Mouse (Mus musculus) embryonic facial prominence, embryonic 11.5 days (tissue): ENCODE results near the gene Ccdc184. TPM values are rescaled to one million over a fixed set of nuclear protein-coding genes. Genes with fewer than 3 reads are reported as not detected.

ENCODE experiments used
- ATAC-seq: fragments of 200-750 bp; cut with Nextera tagmentation; replicated peaks from 2 replicates; pipeline ENCODE4 v1.8.0; 2017; ENCODE audit warnings: low read depth; ENCODE audit not compliant: insufficient number of reproducible peaks, low FRiP score, low TSS enrichment
- DNase-seq: peaks from one replicate; pipeline ENCODE4 v3.0.0-alpha.2; 2015; ENCODE audit warnings: low spot score
- H3K27ac ChIP-seq: fragments of 300-500 bp; sonication (generic); replicated peaks from 2 replicates; pipeline ENCODE4 v1.5.1; 2014; ENCODE audit warnings: mild to moderate bottlenecking, low read depth, low read length, control low read depth
- H3K27me3 ChIP-seq: fragments of 300-500 bp; sonication (generic); 2 replicates; pipeline ENCODE4 v1.6.1; 2014; ENCODE audit warnings: mild to moderate bottlenecking, low read length, moderate library complexity, mixed read lengths; ENCODE audit not compliant: control insufficient read depth, insufficient read depth
- H3K36me3 ChIP-seq: fragments of 300-500 bp; sonication (generic); replicated peaks from 2 replicates; pipeline ENCODE4 v1.6.1; 2014; ENCODE audit warnings: low read depth, mild to moderate bottlenecking, low read length, moderate library complexity, mixed read lengths; ENCODE audit not compliant: control insufficient read depth, insufficient read depth
- H3K4me1 ChIP-seq: fragments of 300-500 bp; sonication (generic); 2 replicates; pipeline ENCODE4 v1.6.1; 2014; ENCODE audit warnings: low read length, mixed read lengths; ENCODE audit not compliant: control insufficient read depth, insufficient read depth
- H3K4me2 ChIP-seq: fragments of 300-500 bp; sonication (generic); 2 replicates; pipeline ENCODE4 v1.6.1; 2014; ENCODE audit warnings: low read depth, mild to moderate bottlenecking, control low read depth, low read length, moderate library complexity
- H3K4me3 ChIP-seq: fragments of 300-500 bp; sonication (generic); 2 replicates; pipeline ENCODE4 v1.5.1; 2014; ENCODE audit warnings: low read depth, low read length, control low read depth
- H3K9ac ChIP-seq: fragments of 300-500 bp; sonication (generic); replicated peaks from 2 replicates; pipeline ENCODE4 v1.6.1; 2014; ENCODE audit warnings: mild to moderate bottlenecking, control low read depth, low read length
- H3K9me3 ChIP-seq: fragments of 300-500 bp; sonication (generic); replicated peaks from 2 replicates; pipeline ENCODE4 v1.6.1; 2016; ENCODE audit warnings: mild to moderate bottlenecking, low read length, inconsistent platforms, mixed read lengths; ENCODE audit not compliant: control insufficient read depth
- WGBS: fragments of 180-500 bp; shearing (Covaris S2); extraction: QIAGEN DNeasy Blood & Tissue Kit; methylation state at CpG from one replicate; pipeline ENCODE4 v1.1.7; 2014; 5-methylcytosine and 5-hydroxymethylcytosine counted together
- polyA plus RNA-seq: library from polyadenylated mRNA; unstranded; fragments of >200 nt; fragmentation: Nextera tagmentation; extraction: Ambion mirVana; gene quantifications from 2 replicates; pipeline ENCODE4 v1.2.1, GENCODE M21; 2014

Ccdc184 gene
- polyA plus RNA-seq, 1 experiment from 2014 or later, result 2.5 TPM

DNA sequence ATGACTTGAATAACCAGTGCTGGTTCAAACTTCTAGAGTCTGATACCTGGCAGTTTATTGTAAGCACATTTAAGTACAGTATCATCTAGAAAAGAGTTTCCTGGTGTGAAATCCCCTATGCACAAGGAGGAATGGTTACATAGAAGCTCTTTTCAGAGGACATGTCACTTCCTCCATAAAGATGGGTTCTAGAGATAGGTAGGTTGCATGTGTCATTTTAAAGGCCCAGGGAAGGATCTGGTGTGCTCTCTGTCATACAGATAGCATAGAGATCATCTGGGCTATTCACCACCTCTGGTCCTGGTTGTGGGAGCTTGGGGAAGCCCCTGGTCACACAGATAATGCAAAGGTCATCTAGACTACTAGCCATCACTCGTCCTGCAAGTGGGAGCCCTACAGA, 9.7 kb upstream of the Ccdc184 start:
- no peaks in the 10 kb centered on the region for H3K4me1 ChIP-seq
- WGBS, result 94% methylated on average over 1 of the region's 1 CpGs
- DNase-seq (no peak), ATAC-seq (no peak)
- H3K4me3 ChIP-seq, result no peak overlapping the region
- no peaks in the 10 kb centered on the region for H3K27me3 ChIP-seq
- H3K9ac ChIP-seq, result no peak overlapping the region
- no peaks in the 10 kb centered on the region for H3K36me3 ChIP-seq
- H3K4me2 ChIP-seq, result no peak overlapping the region
- no peaks in the 10 kb centered on the region for H3K9me3 ChIP-seq
- no peak overlapping the region for H3K27ac ChIP-seq

DNA sequence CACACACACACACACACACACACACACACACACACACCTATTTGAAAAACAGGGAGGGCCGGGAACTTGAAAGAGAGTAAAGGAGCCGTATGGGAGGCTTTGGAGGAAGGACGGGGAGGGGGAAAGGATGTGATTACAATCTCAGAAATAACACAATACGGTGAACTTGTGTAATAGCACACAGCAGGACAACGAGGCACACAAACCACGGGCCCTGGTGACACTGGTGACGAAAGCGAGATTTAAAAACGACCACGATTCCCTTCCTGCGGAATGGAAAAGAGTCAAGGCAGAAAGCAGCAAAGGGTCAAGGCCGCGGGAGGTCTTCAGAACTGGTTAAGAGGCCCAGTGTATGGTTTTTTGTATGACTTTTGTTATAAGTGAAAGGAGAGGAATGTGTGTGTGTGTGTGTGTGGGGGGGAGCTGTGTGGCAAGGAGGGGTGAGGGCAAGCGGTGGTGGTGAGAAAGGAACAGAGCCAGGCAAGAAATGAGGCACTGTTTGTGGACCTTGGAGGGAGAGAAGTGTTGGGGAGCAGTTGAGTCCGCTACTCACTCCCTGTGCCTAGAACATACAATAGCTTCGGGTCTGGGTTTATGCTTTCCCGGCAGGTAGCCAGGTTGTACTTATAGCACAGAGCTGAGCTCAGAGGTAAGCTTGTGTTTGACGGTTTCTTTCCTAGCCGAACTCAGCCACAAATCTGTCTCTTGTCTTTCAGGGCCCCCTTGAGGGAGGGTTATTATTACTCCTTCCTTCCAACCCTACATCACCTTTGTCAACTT, 5.7 kb upstream of the Ccdc184 start:
- H3K4me1 ChIP-seq, result no peaks in the 10 kb centered on the region
- H3K4me2 ChIP-seq, result no peak overlapping the region
- DNase-seq, result no peak
- ATAC-seq, result no peak
- WGBS, result 66% methylated on average over 19 of the region's 19 CpGs
- H3K36me3 ChIP-seq, result no peaks in the 10 kb centered on the region
- no peak overlapping the region for H3K9ac ChIP-seq
- H3K9me3 ChIP-seq, result no peaks in the 10 kb centered on the region
- no peak overlapping the region for H3K27ac ChIP-seq
- peaks cover under 1% of the 10 kb centered on the region; the same call in 1 of the 2 replicates for H3K27me3 ChIP-seq
- no peak overlapping the region for H3K4me3 ChIP-seq

GRCm38 (mm10) chr15:98162561-98162960, 4.4 kb upstream of the Ccdc184 start:
- H3K9me3 ChIP-seq, result no peaks in the 10 kb centered on the region
- H3K9ac ChIP-seq, result no peak overlapping the region
- H3K27ac ChIP-seq, result no peak overlapping the region
- H3K27me3 ChIP-seq, result peaks cover 7% of the 10 kb centered on the region
- H3K4me2 ChIP-seq, result no peak overlapping the region
- no peak for DNase-seq
- 78% methylated on average over 4 of the region's 4 CpGs for WGBS
- H3K4me1 ChIP-seq, result no peaks in the 10 kb centered on the region
- ATAC-seq, result no peak
- no peak overlapping the region for H3K4me3 ChIP-seq
- no peaks in the 10 kb centered on the region for H3K36me3 ChIP-seq

GRCm38 (mm10) chr15:98165525-98165924, 1.4 kb upstream of the Ccdc184 start, which contains the start of gene Asb8:
TSS of gene Asb8 (minus strand) at chr15:98165625.
- Histone ChIP-seq H3K4me3 (no peak within 1 kb of the TSS), H3K27ac (no peak within 1 kb of the TSS), H3K9me3 (no peaks in the 10 kb centered on the region), H3K4me1 (peaks cover 4% of the 10 kb centered on the region), H3K4me2 (no peak within 1 kb of the TSS), H3K36me3 (no peaks in the 10 kb centered on the region), H3K9ac (no peak within 1 kb of the TSS), H3K27me3 (peaks cover 36% of the 10 kb centered on the region)
- DNase-seq (no peak), ATAC-seq (no peak)
- whole genome bisulfite sequencing, result 80% methylated on average over 5 of the region's 5 CpGs

- Histone ChIP-seq H3K4me2 (peak overlapping the region; percentile 87), H3K27me3 (peaks cover 39% of the 10 kb centered on the region), H3K27ac (no peak overlapping the region), H3K9me3 (no peaks in the 10 kb centered on the region), H3K36me3 (no peaks in the 10 kb centered on the region), H3K4me3 (peak overlapping the region; percentile 47), H3K9ac (peak overlapping the region; percentile 54; the same call in 1 of the 2 replicates), H3K4me1 (peaks cover 4% of the 10 kb centered on the region)
- DNase-seq (peak; percentile 97), ATAC-seq (peak; percentile 86)
- WGBS, result under 1% methylated on average over 69 of the region's 69 CpGs
Observed at GRCm38 (mm10) chr15:98167645-98168621, 975 bp downstream of the Ccdc184 start.

- Histone ChIP-seq H3K27ac (no peak overlapping the region), H3K27me3 (peaks cover 39% of the 10 kb centered on the region), H3K9me3 (no peaks in the 10 kb centered on the region), H3K4me2 (peak overlapping the region; percentile 87), H3K9ac (no peak overlapping the region), H3K4me3 (peak overlapping the region; percentile 47), H3K36me3 (no peaks in the 10 kb centered on the region), H3K4me1 (peaks cover 4% of the 10 kb centered on the region)
- DNase-seq (no peak), ATAC-seq (no peak)
- WGBS, result 4% methylated on average over 18 of the region's 19 CpGs
Observed at GRCm38 (mm10) chr15:98168622-98169004, 1.7 kb downstream of the Ccdc184 start.

- Histone ChIP-seq H3K4me3 (no peak overlapping the region), H3K27ac (no peak overlapping the region), H3K9me3 (no peaks in the 10 kb centered on the region), H3K9ac (no peak overlapping the region), H3K27me3 (peaks cover 39% of the 10 kb centered on the region), H3K4me1 (peaks cover 4% of the 10 kb centered on the region), H3K4me2 (no peak overlapping the region), H3K36me3 (no peaks in the 10 kb centered on the region)
- no peak for ATAC-seq
- 41% methylated on average over 7 of the region's 7 CpGs for WGBS
- DNase-seq, result peak; percentile 9
Observed at GRCm38 (mm10) chr15:98170365-98170764, 3.4 kb downstream of the Ccdc184 start.
